Mouse (Mus musculus) neural tube, embryonic 11.5 days (tissue): ENCODE data around the gene Trim60. TPM values are rescaled to one million over a fixed set of nuclear protein-coding genes. Genes with fewer than 3 reads are reported as not detected.
A peak's percentile ranks its signal among the peaks of the same experiment; 100 is the strongest.

ENCODE experiments used
- ATAC-seq: fragments of 200-750 bp; cut with Nextera tagmentation; 2 replicates; pipeline ENCODE4 v1.8.0; 2017; ENCODE audit warnings: moderate number of reproducible peaks, mild to moderate bottlenecking, moderate TSS enrichment, moderate library complexity; ENCODE audit not compliant: insufficient read depth, low FRiP score, low TSS enrichment
- DNase-seq: peaks from one replicate; pipeline ENCODE4 v3.0.0-alpha.2; 2015; ENCODE audit warnings: low spot score
- H3K27ac ChIP-seq: fragments of 300-500 bp; sonication (generic); 2 replicates; pipeline ENCODE4 v1.5.1; 2014; ENCODE audit warnings: low read depth, mild to moderate bottlenecking, low read length
- H3K27me3 ChIP-seq: fragments of 300-500 bp; sonication (generic); 2 replicates; pipeline ENCODE4 v1.6.1; 2014; ENCODE audit warnings: mild to moderate bottlenecking, low read length, mixed read lengths; ENCODE audit not compliant: control insufficient read depth, insufficient read depth
- H3K36me3 ChIP-seq: fragments of 300-500 bp; sonication (generic); 2 replicates; pipeline ENCODE4 v1.6.1; 2014; ENCODE audit warnings: mild to moderate bottlenecking, low read length, moderate library complexity, mixed read lengths; ENCODE audit not compliant: control insufficient read depth, insufficient read depth
- H3K4me1 ChIP-seq: fragments of 300-500 bp; sonication (generic); 2 replicates; pipeline ENCODE4 v1.6.1; 2014; ENCODE audit warnings: low read length, mixed read lengths; ENCODE audit not compliant: control insufficient read depth, insufficient read depth
- H3K4me2 ChIP-seq: fragments of 300-500 bp; sonication (generic); 2 replicates; pipeline ENCODE4 v1.6.1; 2014; ENCODE audit warnings: low read depth, mild to moderate bottlenecking, moderate library complexity
- H3K4me3 ChIP-seq: fragments of 300-500 bp; sonication (generic); 2 replicates; pipeline ENCODE4 v1.5.1; 2014; ENCODE audit warnings: low read depth, low read length
- H3K9ac ChIP-seq: fragments of 300-500 bp; sonication (generic); 2 replicates; pipeline ENCODE4 v1.6.1; 2014; ENCODE audit warnings: mild to moderate bottlenecking, low read length
- H3K9me3 ChIP-seq: fragments of 300-500 bp; sonication (generic); 2 replicates; pipeline ENCODE4 v1.6.1; 2016; ENCODE audit warnings: low read length; ENCODE audit not compliant: control insufficient read depth
- WGBS: fragments of 180-500 bp; shearing (Covaris S2); extraction: QIAGEN DNeasy Blood & Tissue Kit; methylation state at CpG from one replicate; pipeline ENCODE4 v1.1.7; 2014; 5-methylcytosine and 5-hydroxymethylcytosine counted together
- polyA plus RNA-seq: library from polyadenylated mRNA; unstranded; fragments of >200 nt; fragmentation: Nextera tagmentation; extraction: Ambion mirVana; gene quantifications from 2 replicates; pipeline ENCODE4 v1.2.1, GENCODE M21; 2014

Trim60 gene
- polyA plus RNA-seq, 1 experiment from 2014 or later: not detected

DNA sequence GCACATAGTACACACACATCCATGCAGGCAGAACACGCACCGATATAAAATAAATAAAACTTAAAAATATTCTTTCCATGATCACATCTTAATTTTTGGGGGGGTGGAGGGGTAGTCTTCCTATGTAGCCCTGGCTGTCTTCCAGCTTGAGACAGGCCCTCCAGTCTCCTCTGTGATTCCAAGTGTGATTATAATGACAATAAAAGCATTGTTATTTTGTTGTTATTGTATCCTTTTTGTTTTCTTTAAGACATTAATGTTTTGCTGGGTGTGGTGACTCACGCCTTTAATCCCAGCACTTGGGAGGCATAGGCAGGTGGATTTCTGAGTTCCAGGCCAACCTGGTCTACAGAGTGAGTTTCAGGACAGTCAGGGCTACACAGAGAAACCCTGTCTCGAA, 29.4 kb upstream of the Trim60 start:
- Histone ChIP-seq H3K4me1 (no peaks in the 10 kb centered on the region), H3K27me3 (no peaks in the 10 kb centered on the region), H3K9me3 (no peaks in the 10 kb centered on the region), H3K27ac (no peak overlapping the region), H3K4me2 (no peak overlapping the region), H3K4me3 (no peak overlapping the region), H3K9ac (no peak overlapping the region), H3K36me3 (no peaks in the 10 kb centered on the region)
- WGBS: 88% methylated on average over 4 of the region's 4 CpGs
- no peak for ATAC-seq
- DNase-seq: no peak

DNA sequence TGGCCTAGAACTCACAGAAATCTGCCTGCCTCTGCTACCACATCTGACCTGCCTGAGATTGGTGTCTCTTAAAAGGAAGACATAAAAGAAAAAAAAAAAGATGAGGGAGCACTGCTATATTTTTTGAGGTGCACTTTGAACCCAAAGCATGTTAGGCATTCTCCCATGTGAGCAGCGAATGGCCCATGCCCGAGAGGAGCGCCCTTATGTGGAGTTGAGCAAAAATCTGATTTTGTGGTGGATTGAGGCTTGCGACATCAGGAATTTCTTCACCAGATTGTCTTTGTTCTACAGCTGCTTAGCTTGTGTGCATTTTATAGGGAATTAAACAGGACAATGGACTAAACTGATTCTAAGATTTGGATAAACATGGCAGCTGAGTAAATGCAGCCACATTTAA, 28.8 kb upstream of the Trim60 start:
- Histone ChIP-seq H3K9ac (no peak overlapping the region), H3K4me3 (no peak overlapping the region), H3K4me1 (no peaks in the 10 kb centered on the region), H3K36me3 (no peaks in the 10 kb centered on the region), H3K9me3 (no peaks in the 10 kb centered on the region), H3K4me2 (no peak overlapping the region), H3K27ac (no peak overlapping the region), H3K27me3 (no peaks in the 10 kb centered on the region)
- DNase-seq (no peak), ATAC-seq (no peak)
- 95% methylated on average over 4 of the region's 4 CpGs for WGBS

DNA sequence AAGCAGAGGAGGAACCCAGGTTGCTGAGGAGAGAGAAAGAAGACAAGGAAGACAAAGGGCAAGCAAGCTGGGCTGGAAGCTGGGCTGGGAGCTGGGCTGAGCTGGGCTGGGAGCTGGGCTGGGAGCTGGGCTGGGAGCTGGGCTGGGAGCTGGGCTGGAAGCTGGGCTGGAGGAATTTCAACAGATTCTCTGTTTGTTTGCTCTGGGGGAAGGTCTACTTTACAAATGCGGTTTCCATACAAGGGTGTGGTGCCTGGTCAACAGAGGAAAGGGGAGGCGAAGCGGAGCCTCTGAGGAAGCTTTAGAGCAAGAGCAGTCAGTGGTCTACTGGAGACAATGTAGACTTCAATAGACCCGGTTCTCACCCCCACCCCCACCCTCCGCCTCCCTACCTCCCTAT, 28.2 kb upstream of the Trim60 start:
- Histone ChIP-seq H3K27me3 (no peaks in the 10 kb centered on the region), H3K36me3 (no peaks in the 10 kb centered on the region), H3K4me1 (no peaks in the 10 kb centered on the region), H3K4me2 (no peak overlapping the region), H3K4me3 (no peak overlapping the region), H3K9ac (no peak overlapping the region), H3K9me3 (no peaks in the 10 kb centered on the region), H3K27ac (no peak overlapping the region)
- 48% methylated on average over 5 of the region's 5 CpGs for WGBS
- ATAC-seq: no peak
- peak; percentile 18 for DNase-seq

DNA sequence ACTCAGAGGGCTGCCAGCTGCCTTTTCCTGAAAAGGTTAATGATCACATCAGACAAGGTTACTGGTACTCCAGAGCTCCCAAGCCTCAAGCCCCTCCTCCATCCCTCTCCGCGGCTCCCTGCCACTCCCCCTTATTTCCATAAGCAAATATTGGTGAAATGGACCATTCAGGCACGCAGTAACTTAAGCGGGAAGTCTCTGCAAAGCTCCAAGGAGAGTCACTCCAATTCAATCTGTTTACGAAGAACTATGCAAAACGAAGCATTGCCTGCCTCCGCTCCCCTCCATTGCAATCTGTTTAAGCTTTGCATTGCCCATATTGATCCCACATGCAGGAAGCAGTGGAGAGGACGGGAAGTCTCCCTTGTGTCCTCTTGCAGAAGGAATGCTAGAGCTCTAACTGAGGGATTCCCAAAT, 18.7 kb upstream of the Trim60 start, which contains the start of gene Apela:
Apela (minus strand) TSS at position 220 of the 417 bp plus-strand sequence.
- no peak within 1 kb of the TSS for H3K9ac ChIP-seq
- H3K4me3 ChIP-seq: peak within 1 kb of the TSS; percentile 2; the same call in 1 of the 2 replicates
- under 1% methylated on average over 8 of the region's 8 CpGs for WGBS
- ATAC-seq (peak; percentile 73), DNase-seq (peak; percentile 64)
- no peaks in the 10 kb centered on the region for H3K27me3 ChIP-seq
- H3K9me3 ChIP-seq: no peaks in the 10 kb centered on the region
- peak within 1 kb of the TSS; percentile 46 for H3K4me2 ChIP-seq
- peaks cover 6% of the 10 kb centered on the region; the same call in 1 of the 2 replicates for H3K4me1 ChIP-seq
- no peak within 1 kb of the TSS for H3K27ac ChIP-seq
- H3K36me3 ChIP-seq: no peaks in the 10 kb centered on the region

DNA sequence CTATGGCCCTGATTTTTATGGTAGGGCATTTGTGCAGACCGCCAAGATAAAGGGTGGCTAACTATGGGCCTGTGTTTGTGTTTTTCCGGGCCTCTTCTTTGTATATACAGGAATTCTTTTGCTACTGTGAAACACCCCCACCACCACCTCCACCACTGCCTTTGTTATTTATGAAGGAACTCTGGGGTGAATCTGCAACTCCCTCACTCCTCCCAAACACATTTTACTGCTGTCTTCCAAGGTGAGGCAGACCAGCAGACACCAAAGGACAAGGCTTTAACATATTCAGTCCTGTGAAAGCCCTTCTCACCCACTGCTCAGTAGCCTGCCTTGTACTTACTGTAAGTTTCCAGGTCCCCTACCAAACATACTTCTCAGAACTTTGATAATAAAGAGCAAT, 15.8 kb upstream of the Trim60 start:
- no peak overlapping the region for H3K4me2 ChIP-seq
- DNase-seq (no peak), ATAC-seq (no peak)
- no peaks in the 10 kb centered on the region for H3K9me3 ChIP-seq
- H3K9ac ChIP-seq: no peak overlapping the region
- no peak overlapping the region for H3K4me3 ChIP-seq
- peaks cover 6% of the 10 kb centered on the region; the same call in 1 of the 2 replicates for H3K4me1 ChIP-seq
- 23% methylated on average over 2 of the region's 2 CpGs for WGBS
- H3K36me3 ChIP-seq: no peaks in the 10 kb centered on the region
- H3K27ac ChIP-seq: no peak overlapping the region
- H3K27me3 ChIP-seq: no peaks in the 10 kb centered on the region

DNA sequence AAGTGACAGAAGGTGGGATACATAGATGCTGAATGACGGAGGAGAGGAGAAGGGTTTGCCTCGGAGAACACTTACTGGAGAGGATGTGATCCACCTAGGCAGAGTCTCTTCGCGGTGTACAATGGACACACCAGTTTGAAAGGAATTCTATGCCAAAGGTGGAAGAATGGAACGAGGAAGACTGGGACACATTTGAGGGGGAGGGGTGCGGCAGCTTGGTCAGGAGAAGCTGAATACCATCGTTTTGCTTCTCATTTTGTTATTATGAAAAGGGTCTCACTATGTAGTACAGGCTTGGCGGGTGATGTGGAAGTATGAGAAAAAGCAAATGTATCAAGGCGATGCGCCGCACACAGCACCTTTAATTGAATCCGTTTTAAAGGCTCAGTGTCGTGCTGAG, 14.7 kb upstream of the Trim60 start:
- DNase-seq: no peak
- Histone ChIP-seq H3K36me3 (no peaks in the 10 kb centered on the region), H3K4me2 (no peak overlapping the region), H3K4me1 (peaks cover 6% of the 10 kb centered on the region; the same call in 1 of the 2 replicates), H3K9ac (no peak overlapping the region), H3K27me3 (no peaks in the 10 kb centered on the region), H3K27ac (no peak overlapping the region), H3K9me3 (no peaks in the 10 kb centered on the region), H3K4me3 (no peak overlapping the region)
- ATAC-seq: no peak
- WGBS: 82% methylated on average over 13 of the region's 13 CpGs

DNA sequence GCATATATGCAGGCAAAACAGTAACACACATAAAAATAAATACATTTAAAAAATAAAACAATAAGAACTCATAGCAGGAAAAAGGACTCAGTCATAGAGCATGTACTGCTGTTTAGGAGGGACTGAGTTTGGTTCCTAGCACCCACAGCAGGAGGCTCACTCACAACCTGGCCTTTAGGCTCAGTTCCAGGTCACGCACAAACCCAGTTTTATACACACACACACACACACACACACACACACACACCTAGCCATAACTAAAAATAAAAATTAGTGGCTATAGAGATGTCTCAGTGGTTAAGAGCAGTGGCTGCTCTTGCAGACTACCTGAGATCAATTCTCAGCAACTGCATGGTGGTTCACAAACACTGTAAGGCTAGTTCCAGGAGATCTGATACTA, 13.7 kb upstream of the Trim60 start:
- no peak overlapping the region for H3K9ac ChIP-seq
- no peaks in the 10 kb centered on the region for H3K27me3 ChIP-seq
- H3K27ac ChIP-seq: no peak overlapping the region
- H3K36me3 ChIP-seq: no peaks in the 10 kb centered on the region
- DNase-seq: no peak
- ATAC-seq: no peak
- no peak overlapping the region for H3K4me2 ChIP-seq
- H3K4me3 ChIP-seq: no peak overlapping the region
- H3K4me1 ChIP-seq: peaks cover 6% of the 10 kb centered on the region; the same call in 1 of the 2 replicates
- H3K9me3 ChIP-seq: no peaks in the 10 kb centered on the region
- WGBS: 79% methylated on average over 1 of the region's 1 CpGs

DNA sequence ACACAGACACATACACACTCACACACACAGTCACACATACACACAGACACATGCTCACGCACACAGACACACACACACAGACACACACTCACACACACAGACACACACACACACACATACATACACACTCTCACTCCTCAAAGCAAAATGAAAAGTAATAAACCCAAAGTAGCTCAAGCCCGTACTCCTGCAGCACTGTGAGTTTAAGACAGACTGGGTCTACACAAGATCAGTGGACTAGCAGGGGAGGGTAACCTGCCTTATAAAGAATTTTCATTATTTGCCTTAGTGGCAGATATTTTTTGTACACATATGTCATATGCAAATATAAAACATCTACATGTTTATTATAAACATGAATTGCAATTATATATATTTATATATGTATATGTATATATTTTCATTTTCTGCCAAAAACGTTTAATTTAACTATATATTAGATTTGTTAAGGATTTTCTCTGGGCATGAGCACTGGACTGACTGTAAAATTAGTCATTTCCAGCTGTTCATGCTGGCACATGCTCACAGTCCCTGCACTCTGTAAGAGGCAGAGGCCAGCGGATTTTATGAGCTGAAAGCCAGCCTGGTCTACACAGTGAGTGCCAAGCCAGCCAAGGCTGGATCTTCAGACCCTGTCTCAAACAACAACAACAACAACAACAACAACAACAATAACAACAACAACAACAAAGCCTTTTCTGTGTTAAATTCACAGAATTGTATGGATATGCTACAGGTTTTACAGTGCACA, 12.5 kb upstream of the Trim60 start:
- Histone ChIP-seq H3K4me3 (no peak overlapping the region), H3K27ac (no peak overlapping the region), H3K9me3 (no peaks in the 10 kb centered on the region), H3K4me1 (peaks cover 3% of the 10 kb centered on the region; the same call in 1 of the 2 replicates), H3K4me2 (no peak overlapping the region), H3K9ac (no peak overlapping the region), H3K27me3 (no peaks in the 10 kb centered on the region), H3K36me3 (no peaks in the 10 kb centered on the region)
- DNase-seq (no peak), ATAC-seq (no peak)
- WGBS: 79% methylated on average over 4 of the region's 4 CpGs

DNA sequence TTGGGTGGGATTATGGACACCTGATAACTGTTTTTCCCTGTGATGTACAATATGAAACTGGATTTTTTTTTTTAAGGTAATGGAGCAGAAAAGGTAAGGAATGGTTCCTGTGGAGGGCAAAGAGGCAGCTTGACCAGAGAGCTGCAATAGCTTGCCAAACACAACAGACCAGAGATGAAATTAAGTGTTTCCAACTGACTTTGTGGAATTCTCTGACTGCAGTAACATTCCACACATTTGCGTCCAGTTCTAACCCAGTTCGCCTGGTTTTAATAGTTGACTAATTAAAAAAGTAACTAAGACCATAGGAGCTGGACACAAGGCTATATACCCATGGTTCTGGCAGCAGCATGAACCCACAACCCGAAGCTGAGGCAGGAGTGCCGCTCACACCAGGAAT, 11.4 kb upstream of the Trim60 start:
- Histone ChIP-seq H3K27ac (no peak overlapping the region), H3K27me3 (no peaks in the 10 kb centered on the region), H3K36me3 (no peaks in the 10 kb centered on the region), H3K4me1 (no peaks in the 10 kb centered on the region), H3K4me2 (no peak overlapping the region), H3K9me3 (no peaks in the 10 kb centered on the region), H3K9ac (no peak overlapping the region), H3K4me3 (no peak overlapping the region)
- DNase-seq: no peak
- no peak for ATAC-seq
- 84% methylated on average over 4 of the region's 4 CpGs for WGBS
